Mouse (Mus musculus) mouse embryonic stem cell (cell line): ENCODE results near the gene Kcnma1.

Experiments used
- in situ Hi-C, 2 experiments: fragments of 300-500 bp; cut with MboI; formaldehyde crosslinking; loops; 1 replicate in 1 of 2; 3 replicates in 1 of 2; pipeline ENCODE4 v1.14.3; 2019 to 2020; ENCODE audit warnings: low sequenced_read_pairs in 2 of 2, low pct_unique_long_range_greater_than_20kb in 1 of 2, mixed read lengths in 1 of 2; ENCODE audit not compliant: unreplicated experiment in 1 of 2

Kcnma1 gene

DNA sequence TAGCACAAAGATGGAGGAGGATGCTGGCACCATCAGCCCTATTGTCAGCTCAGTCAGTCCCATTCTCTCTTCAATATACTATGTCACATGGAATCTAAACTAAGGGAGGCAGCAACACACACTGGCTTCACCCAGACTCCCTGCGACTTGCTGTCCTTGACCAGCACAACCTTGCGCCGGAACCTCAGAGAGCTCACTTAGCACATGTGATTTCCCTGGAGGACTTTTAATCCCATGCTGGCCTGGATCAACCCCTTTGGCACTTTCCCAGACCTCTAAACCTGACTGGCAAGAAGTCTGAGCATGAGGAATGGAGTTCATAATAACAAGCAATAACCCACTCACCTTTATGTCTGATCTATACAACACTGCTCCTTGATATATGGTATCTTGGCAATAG is 280.1 kb downstream of the Kcnma1 start:
- in situ Hi-C loops, result no loop called here

DNA sequence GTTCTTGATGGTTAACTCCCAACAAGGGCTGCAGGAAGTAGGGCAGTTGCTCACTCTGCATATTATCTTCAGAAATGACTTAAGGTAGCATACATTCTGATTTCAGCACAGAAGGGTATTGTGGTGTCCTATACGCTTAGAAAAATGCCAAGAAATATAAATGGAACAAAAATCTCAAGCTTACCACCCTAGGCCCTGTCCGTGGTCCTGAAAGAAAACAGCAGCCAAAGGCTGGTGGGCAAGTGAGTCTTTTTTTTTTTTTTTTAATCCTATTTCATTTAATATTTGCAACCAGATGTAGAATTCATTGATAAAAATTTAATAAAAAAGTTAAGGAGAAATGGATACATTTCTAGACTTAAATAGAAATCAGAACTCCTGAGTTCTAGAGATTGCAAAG is 284.9 kb downstream of the Kcnma1 start:
- in situ Hi-C loops, result no loop called here

DNA sequence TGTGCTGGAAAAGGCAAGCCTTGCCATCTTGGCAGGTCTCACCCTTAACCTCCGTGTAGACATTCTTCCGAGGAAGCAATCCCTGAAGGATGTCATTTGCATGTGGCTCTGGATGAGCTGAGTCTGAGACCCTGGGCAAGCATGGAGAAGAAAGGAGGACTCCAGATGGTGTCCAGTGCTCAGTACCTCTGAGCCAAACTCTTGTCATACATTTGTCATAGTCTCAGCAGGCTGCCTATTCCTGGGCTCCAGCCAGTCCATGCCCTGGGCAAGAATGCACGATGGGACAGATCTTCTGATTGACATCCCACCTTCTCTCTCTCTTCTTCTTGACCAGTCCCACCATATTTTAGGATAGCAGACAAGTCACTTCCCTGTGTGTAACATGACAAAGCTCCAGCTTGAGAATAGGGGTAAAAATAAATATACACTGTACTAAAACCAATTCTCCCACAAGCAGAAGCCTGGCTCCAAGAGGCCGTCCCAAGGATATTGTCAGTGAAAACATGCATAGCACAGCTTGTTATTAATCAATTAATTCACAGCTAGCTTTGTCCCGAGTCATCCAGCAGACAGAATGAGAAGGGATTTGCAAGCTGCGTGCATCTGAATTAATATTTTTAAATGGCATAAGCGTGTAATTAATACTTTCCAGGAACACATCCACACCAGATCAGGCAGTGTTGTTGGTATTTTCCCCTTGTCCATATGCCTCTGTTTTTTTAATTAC is 290.4 kb downstream of the Kcnma1 start:
- in situ Hi-C loops, result no loop called here

DNA sequence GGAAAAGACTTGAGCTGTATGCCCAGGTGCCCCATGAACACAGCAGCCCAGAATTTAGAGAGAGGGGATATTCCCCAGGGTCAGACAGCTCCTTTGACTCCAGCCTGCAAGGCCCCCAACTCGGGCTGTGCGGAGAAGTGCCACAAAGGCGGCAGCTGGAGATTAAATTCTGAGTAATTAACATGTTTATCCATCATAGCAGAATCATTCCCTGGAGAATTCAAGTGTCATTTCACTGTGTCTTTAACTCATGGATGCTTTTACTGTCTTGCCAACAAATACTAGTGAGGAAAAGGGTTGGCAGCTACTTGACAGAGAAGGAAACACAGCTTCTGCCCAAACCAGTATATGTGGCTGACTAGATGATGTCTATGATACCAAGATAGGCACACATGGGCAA is 295.0 kb downstream of the Kcnma1 start:
- in situ Hi-C loops, result no loop called here

DNA sequence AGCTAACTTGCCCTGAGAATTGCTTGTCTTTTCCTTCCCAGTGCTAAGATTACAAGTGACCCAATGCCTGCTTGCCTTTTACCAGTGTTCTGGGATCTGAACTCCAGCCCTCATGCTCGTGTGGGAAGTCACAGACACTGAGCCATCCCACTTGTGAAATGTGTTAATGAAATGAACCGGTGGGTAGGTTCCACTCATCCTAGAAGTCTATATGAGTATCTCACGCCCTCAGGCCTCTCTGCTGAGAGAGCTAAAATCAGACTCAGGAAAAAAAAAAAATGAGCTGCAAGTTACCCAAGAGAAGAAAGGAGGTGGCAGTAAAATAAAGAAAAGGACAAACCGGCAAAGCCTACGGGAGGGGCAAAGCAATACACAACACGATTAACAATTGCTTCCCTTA is 295.6 kb downstream of the Kcnma1 start:
- in situ Hi-C loops, result no loop called here

DNA sequence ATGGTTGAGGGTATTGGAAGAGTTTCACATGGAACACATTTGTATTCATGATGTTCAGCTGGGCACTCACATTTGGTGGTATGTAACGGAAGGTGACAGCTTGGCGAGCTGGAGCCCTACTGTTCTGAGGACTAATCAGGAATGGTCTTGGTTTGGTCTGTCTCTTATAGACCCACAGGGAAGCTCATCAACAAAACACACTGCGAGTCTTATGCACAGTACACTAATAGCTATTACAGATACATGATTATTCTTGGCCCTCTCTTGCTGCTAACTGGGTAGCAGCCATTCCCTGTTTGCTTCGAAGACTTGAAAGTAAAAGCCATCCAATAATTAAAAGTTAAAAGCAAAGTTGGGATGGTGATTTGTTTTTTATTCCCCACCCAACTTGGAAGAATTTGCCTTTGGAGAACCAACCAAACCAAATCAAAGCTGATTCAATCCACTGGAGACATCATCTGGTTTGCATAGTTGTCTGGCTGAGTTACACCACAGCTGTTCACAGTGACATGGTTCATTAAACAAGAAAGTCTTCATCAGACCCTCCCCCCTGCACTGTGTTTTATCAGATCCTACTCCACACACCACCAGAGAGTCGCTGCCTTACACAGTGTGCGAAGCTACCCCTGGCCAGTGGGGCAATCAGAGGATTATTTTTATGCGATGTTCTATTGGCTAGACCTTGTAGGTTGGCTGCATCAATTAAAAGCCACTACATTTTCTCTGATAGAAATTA is 299.7 kb downstream of the Kcnma1 start:
- in situ Hi-C loops, result no loop called here

DNA sequence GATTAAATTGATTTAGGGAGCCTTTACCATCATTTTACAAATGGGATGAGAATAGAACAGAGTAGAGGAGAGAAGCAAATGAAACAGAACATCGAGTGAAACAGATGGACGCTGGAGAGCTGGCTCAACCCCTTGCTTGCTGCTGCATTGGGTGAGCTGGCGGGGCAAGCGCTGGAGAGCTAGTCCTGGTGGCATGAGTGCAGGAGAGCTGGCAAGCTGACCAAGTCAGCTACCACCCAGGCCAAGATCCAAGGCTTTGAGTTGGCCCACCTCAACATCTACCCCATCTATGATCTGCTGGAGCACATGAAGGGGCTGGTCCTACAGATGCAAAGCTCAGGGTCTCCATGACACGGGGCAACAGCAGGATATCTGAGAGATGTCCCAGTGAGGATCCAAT is 301.4 kb downstream of the Kcnma1 start:
- in situ Hi-C loops, result no loop called here

DNA sequence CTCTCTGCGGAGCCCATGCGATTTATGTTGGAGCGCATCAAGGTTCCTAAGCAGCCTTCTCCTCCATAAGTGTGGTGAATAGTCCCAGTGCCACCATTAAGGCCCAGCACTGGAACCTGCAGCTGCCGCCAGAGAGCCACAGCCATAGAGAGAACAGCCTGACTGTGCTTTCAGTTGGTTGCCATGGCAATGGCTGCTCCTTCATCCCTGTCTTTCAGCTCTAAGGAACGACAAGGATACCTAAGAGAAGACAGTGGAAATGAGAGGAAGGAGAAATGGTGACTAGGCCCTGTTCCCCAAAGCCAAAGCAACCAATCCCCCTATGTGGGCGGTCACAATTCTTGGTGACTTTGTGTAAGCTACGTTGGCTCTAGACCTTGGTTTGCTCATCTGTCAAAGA is 303.3 kb downstream of the Kcnma1 start:
- in situ Hi-C loops, result no loop called here

DNA sequence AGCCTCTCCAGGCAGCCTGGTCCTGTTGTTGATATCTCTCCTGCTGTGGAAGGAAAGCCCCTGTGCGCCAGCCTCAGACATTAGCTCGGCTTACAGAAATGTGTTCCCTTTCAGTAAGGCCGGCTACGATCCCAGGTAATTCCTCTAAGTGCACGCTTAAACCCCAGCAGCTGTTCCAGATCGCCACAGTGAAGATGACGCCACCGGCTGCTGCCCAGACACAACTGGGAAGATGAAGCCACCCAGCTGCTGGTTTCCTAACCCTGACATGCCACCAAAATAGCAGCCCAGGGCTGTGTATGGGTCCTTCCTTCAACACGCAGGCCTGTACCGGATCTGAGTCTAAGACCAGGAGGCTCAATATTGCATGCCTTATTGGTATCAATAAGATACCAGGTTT is 307.5 kb downstream of the Kcnma1 start:
- in situ Hi-C loops, result no loop called here

DNA sequence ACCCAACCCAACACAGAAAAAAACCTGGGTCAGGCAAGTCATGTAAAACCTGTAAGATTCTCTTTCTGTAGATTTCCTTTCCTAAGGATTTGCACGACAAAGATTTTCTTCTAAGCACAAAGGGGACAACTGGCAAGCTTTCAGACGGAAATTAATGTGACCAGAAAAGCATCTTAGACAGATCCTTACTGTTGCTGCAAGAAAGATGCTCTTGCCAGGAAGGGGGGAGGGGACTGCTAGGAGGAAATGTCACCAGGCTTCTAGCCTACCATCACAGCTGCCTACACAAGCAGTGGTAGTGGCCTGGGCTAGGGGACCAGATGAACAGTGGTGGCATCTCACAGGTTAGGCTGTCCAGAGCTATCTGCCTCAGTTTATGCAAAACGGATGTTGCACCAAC is 308.6 kb downstream of the Kcnma1 start:
- in situ Hi-C loops, result no loop called here

DNA sequence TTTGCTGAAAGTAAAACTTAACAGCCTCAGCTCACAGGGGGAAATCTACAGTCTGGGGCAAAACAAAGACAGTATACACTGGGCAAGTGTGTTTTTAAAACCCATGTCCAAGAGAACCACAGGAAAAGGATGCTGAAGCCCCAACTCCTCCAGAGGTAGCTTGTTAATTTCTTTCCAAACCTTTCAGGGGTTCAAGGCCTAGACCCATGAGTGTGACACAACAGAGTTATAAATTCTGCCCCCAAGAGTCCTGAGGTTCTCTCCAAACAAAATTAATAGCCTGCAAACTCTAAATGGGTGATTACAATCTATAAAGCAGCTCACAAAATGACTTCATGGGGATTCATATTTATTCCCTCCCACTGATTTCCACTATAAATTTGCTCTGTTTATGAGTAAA is 310.0 kb downstream of the Kcnma1 start:
- in situ Hi-C loops, result no loop called here

DNA sequence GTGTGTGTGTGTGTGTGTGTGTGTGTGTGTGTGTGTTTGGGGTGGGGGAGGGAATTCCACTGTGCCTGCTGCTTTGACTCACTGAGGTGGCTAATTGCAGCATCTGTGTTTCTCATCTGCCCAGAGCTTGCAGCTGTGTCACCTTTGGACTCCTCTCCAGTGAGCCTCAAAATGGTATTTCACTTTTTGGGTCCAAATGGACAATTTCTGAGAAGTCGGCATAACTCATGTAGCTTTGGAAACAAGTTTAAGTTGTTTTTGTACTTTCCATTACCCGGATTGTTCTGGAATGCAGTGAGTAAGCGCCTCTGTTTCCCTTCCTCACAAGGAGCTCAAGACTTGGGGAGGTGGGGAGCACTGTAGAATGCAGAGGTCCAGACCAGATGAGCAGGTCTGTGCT is 317.9 kb downstream of the Kcnma1 start:
- in situ Hi-C loops, result no loop called here

DNA sequence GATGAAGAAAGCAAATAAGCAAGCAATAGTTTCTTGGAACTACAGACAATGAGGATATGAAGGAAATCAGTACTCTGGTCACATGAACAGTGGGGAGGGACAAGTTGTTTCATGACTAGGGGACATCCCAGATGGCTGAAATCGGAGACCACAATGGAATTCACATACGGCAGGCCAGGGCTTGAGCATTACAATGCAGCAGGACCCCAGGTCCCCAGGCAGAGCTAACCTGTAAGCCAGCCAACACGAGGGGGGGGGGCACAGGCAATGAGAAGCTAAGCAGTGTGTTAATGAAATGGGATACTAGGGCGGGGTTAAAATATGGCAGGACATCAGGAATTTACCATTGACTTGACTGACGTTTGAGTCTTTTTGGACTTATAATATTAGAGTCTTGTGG is 324.6 kb downstream of the Kcnma1 start:
- in situ Hi-C loops, result no loop called here

DNA sequence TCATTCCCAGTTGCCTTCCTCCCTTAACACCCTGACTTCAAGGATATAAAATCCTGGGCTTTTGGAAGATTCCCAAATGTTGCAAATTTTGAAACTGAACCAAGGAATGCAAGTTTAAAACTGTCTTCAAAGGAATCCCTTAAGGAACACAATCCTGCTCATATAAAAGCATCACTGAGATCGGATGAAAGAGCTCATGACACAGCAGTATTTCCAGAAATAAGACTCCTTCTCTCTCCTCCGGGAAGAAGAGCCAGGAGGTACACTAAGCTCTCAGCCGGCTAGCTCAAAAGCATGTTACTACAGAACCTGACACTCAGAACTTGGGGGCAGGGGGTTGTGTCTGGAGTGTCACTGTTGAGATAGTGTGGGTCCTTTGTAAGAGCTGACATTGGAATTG is 325.8 kb downstream of the Kcnma1 start:
- in situ Hi-C loops, result no loop called here

DNA sequence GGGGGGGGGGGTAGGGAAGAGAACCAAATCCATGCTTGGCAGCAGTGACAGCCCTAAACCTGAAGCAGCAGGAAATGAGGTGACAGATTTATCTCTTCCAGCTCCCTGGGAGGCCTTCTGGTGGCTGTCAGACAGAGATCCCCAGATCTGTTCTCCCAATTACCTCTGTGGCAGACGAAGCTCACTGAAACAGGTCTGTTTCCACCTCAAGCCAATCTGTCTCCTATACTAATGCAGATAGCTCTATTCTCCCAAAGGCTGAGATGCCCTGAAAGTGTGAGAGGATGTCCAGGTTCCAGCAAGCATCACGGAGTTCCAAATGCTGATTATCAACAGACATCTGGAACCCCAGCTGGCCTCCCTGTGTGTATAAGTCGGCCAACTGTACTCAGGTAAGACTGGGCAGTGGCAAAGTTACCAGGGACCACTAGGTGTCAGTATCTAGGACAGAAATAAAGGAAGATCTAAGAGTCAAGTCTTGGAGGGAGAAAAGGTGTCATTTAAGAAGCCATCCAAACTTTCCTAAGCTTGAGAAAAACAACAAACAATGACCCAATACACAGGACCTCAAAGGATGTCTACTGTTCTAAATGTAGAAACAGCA is 329.7 kb downstream of the Kcnma1 start:
- in situ Hi-C loops, result no loop called here

DNA sequence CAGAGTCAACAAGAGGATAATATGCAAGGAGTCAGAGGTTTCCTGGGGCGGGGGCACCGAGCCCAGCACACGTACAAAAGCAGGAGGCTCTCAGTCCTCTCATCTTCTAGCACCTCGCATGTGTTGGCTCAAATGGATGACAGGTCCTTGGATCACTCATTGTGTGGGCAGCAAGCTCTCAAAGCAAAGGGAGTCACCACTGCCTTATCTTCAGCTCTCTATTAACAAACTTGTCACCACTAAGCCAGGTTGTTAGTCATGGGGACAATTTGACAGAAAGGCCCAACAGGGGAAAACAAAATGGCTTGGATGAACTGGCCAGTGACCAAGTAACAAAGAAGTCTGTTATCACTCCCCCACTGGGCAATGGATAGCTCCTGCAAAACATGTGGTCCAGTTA is 331.5 kb downstream of the Kcnma1 start:
- in situ Hi-C loops, result no loop called here

DNA sequence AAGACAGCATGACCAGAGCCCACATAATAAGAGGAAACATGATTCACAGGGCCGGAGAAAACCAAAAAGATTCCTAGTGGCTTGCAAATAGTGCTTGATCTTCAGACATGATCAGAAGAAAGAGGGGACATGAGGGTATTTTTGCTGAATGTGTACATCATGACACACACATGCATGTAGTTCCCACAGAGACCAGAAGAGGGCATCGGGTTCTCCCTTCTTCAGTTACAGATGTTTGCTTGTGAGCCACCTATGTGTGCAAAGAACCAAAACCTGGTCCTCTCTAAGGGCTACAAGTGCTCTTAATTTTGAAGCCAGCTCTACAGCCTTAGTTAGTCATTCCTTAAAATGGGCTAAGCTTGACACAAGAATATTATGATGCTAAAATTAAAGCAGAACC is 334.9 kb downstream of the Kcnma1 start:
- in situ Hi-C loops, result no loop called here

DNA sequence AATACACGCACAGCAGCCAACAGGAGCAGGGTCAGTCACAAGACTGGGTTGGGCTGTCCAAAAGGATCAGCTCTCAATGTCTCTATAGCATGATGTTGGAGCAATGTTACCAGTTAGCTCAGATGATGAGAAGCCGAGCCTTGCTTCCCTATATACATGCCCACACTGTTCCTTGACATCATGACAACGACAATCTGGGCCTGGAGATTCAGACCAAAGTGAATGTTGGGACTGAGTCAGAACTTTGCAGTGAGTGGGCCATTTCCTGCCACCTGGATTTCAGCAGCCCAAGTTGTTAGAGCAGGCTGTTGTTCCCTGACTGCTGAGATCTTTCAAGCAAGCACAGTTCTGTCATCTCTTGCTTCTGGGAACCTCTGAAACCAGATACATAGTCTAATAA is 347.9 kb downstream of the Kcnma1 start:
- in situ Hi-C loops, result no loop called here

DNA sequence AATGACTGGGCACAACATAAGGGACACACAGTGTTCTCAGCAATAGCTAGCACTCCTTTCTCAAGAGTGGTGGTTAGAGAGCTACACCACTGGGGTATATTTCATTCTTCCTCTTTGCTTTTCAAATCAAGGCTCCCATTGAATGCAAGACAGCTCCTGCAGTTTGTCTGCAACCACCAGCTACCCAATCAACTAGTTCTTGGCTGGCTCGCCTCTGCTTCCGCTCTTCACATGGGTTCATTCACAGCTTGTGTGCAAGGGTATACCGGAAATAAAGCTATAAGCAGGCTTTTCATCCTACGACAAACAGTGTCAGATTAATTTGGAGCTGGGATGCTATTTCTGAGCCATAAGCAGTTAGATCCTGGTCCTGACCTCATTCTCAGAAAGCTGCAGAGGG is 362.6 kb downstream of the Kcnma1 start:
- in situ Hi-C loops, result no loop called here

DNA sequence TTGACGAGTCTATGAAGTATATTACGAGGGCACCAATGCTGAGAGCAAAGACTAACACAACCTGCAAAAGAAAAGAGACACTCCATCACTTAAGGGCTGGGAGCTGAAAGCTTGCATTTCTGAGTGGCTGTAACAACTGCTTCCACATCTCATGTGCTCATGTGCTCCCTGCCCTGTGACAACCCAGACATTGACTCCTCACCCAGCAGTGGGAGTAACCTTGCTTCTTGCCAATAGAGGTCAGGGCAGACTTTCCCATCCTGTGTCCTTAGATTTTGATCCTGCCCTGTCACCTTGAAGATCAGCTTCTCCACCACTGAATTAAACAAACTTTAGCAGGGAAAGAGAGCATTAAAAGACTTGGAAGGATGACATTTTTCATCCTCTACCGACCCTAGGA is 364.2 kb downstream of the Kcnma1 start:
- in situ Hi-C loops, result no loop called here
